Mouse (Mus musculus): Measurements from ENCODE around the gene Atp2b2.

GRCm38 (mm10) chr6:113747284-113747683 lies 295.1 kb downstream of the Atp2b2 start:
- TF ChIP-seq POLR2A (IDR thresholded peaks at IDR 0.05; ENCODE audit: low read depth, low read length) (no peak), CTCF (IDR thresholded peaks at IDR 0.05; ENCODE audit: borderline replicate concordance, insufficient read depth, low read length) (no peak)

Measured in embryonic fibroblast, embryonic 13.5 days (primary cell).